Mouse (Mus musculus) embryo, embryonic 11 days (tissue): ENCODE data around the gene Lzic.
A peak's percentile ranks its signal among the peaks of the same experiment; 100 is the strongest.

Experiments
- DNase-seq: peaks from one replicate; pipeline ENCODE4 v3.0.0-alpha.2; 2015

The Lzic gene

GRCm38 (mm10) chr4:149527621-149528354, 42.8 kb downstream of the Lzic start:
- DNase-seq = no peak

GRCm38 (mm10) chr4:149529691-149530090, 44.7 kb downstream of the Lzic start:
- no peak for DNase-seq

- no peak for DNase-seq
Observed at GRCm38 (mm10) chr4:149539441-149539840, 54.4 kb downstream of the Lzic start.

GRCm38 (mm10) chr4:149541935-149542334, 56.9 kb downstream of the Lzic start:
- DNase-seq = no peak

GRCm38 (mm10) chr4:149542431-149542830, 57.4 kb downstream of the Lzic start:
- DNase-seq = no peak

- peak; percentile 85 for DNase-seq
Observed at GRCm38 (mm10) chr4:149542927-149543553, 58.0 kb downstream of the Lzic start.

GRCm38 (mm10) chr4:149544892-149545291, 59.9 kb downstream of the Lzic start:
- no peak for DNase-seq
